Mouse (Mus musculus): ENCODE results near the gene Glipr2.

GRCm38 (mm10) chr4:43980846-43981245 is 23.6 kb downstream of the Glipr2 start:
- no peak for TF ChIP-seq CTCF (conservative IDR thresholded peaks at IDR 0.05 in 1 of 2, IDR thresholded peaks at IDR 0.05 in 1 of 2; ENCODE audit: low read depth in 2 of 2, low read length in 2 of 2)
- TF ChIP-seq ZC3H11A (IDR thresholded peaks at IDR 0.05; ENCODE audit: low read depth, low read length) = no peak
- TF ChIP-seq JUND (conservative IDR thresholded peaks at IDR 0.05; ENCODE audit: low read depth, low read length) = no peak
- no peak for TF ChIP-seq EP300 (IDR thresholded peaks at IDR 0.05; ENCODE audit: low read length)

All from CH12.LX (cell line).